Mouse (Mus musculus) large intestine, adult 2 months (tissue): ENCODE measurements around the gene Gm11639. TPM values are rescaled to one million over a fixed set of nuclear protein-coding genes. Genes with fewer than 3 reads are reported as not detected.

Experiments used
- DNase-seq: peaks from one replicate; pipeline ENCODE4 v3.0.0-alpha.2; 2012; ENCODE audit warnings: low read depth, low spot score
- WGBS: fragments of 180-500 bp; shearing (Covaris S2); methylation state at CpG from one replicate; pipeline ENCODE4 v1.1.7; 2018; 5-methylcytosine and 5-hydroxymethylcytosine counted together
- polyA plus RNA-seq: library from polyadenylated mRNA; depleted of rRNA; stranded (reverse); fragments of >200 nt; gene quantifications from 2 replicates; pipeline ENCODE4 v1.2.3, GENCODE M21; 2012; rRNA removed

Gene Gm11639
- polyA plus RNA-seq, 1 experiment = not detected

- no peak for DNase-seq
- WGBS = 76% methylated on average over 3 of the region's 3 CpGs
Measured at GRCm38 (mm10) chr11:105149353-105149752, 463.8 kb downstream of the Gm11639 start.

GRCm38 (mm10) chr11:105149766-105150165 is 464.3 kb downstream of the Gm11639 start:
- WGBS = 92% methylated on average over 1 of the region's 1 CpGs
- no peak for DNase-seq

DNA sequence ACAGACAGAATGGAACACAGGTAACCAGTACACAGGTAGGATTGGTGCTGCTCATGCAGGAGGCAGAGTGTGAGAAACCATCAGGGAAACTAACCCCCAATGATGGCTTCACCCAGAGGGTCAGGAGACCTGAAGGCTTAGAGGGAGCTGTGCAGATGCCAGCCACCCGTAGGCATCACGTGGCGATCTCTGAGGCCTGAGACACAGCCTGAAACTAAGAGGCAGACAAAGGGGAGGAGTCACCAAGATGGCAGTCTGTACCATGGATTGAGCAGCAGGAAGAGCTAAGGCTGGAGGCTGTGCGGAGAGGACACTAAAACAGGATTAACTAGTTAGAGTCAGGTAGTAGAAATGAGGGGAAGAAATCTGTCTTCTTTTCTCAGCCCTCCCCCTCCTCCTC is 465.2 kb downstream of the Gm11639 start:
- 54% methylated on average over 4 of the region's 4 CpGs for WGBS
- DNase-seq = no peak

- 16% methylated on average over 19 of the region's 19 CpGs for WGBS
Measured at GRCm38 (mm10) chr11:105151226-105152016, 465.9 kb downstream of the Gm11639 start.

DNA sequence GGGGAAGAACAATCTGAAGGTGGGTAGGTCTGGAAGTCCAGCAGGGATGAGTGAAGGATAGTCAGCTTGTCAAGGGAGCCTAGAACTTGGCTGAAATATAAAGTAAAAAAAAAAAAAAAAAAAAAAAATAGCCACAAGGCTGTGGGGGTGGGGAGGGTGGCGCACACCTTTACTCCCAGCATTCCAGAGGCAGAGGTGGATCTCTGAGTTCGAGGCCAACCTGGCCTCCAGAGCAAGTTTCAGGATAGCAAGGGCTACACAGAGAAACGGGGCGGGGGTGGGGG is 466.5 kb downstream of the Gm11639 start:
- DNase-seq = no peak
- 63% methylated on average over 2 of the region's 4 CpGs for WGBS

More at GRCm38 (mm10) chr11:105151226-105152016, 465.9 kb downstream of the Gm11639 start:
- no peak for DNase-seq

DNA sequence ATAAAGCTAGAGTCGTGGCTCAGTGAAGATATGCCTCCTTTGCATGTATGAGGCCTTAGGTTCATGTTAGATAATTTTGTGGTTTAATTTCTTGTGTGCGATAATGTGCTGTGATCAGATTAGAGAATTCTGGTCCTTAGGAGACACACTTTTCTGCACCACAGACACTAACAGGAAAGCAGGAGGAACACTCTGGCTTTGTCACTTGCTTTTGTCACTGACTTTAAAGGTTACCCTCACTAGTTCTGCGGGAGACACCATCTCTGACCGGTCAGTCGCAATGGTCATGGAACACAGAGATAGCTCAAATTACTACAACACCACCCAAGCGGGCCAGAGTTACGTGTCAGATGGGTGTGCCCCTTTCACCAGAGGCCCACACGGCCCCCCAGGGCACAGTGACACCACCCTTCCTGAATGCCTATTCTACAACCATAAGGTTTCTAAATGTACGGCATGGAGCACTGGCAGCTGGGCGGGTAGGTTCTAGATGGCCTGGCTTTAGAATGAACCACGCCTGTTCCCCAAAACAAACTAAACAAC is 466.9 kb downstream of the Gm11639 start:
- DNase-seq = no peak
- 67% methylated on average over 11 of the region's 11 CpGs for WGBS

- WGBS = 34% methylated on average over 12 of the region's 12 CpGs
Measured at GRCm38 (mm10) chr11:105153068-105153833, 467.7 kb downstream of the Gm11639 start.

DNA sequence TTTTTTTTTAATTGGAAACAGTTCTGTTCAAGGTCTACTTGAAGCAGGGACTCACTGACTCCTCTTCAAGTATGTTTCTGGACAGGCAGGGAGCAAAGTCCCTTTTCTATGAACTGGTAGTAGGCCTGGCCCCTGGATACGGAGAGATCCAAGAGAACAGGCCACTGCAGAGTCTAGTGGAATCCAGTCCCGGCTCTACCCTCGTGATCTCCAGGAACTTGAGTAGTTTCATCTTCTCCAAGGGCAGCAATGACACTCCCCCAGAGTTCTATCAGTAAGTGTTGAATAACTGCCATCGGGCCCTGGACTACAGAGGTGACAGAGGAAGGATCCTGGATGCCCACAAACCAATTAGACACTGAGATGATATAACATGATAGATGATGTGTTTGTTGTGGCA is 470.4 kb downstream of the Gm11639 start:
- 51% methylated on average over 4 of the region's 4 CpGs for WGBS
- DNase-seq = no peak

More at GRCm38 (mm10) chr11:105153068-105153833, 467.7 kb downstream of the Gm11639 start:
- no peak for DNase-seq

GRCm38 (mm10) chr11:105156748-105157267 is 471.3 kb downstream of the Gm11639 start:
- 86% methylated on average over 19 of the region's 19 CpGs for WGBS
- no peak for DNase-seq

GRCm38 (mm10) chr11:105158047-105158446 is 472.5 kb downstream of the Gm11639 start:
- no peak for DNase-seq

GRCm38 (mm10) chr11:105159673-105160360 is 474.3 kb downstream of the Gm11639 start:
- DNase-seq = no peak
- 59% methylated on average over 6 of the region's 6 CpGs for WGBS

DNA sequence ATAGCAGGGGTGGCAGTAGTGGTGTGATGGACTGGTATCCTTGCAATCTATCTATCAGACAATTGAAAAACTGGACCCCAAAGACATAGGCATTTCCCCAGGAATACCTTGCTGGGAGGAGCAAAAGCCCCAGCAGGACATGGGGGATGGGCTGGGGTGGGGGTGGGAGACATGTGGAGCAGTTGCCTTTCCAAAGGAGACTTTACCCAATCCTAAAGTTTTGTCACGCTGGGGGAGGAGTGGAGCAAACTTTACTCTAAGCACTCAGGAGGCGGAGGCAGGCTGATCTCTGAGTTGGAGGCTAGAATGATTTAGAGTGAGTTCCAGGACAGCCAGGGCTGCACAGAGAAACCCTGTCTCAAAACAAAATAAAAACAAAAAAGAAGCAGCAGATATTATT is 475.9 kb downstream of the Gm11639 start:
- 80% methylated on average over 2 of the region's 2 CpGs for WGBS
- no peak for DNase-seq

GRCm38 (mm10) chr11:105164516-105165510 is 479.3 kb downstream of the Gm11639 start:
- WGBS = 84% methylated on average over 69 of the region's 69 CpGs
- DNase-seq = no peak

GRCm38 (mm10) chr11:105166780-105167179 is 481.3 kb downstream of the Gm11639 start:
- WGBS = 93% methylated on average over 10 of the region's 10 CpGs
- no peak for DNase-seq

Other genes with a start within 250 kb of the Gm11639 start
- gene Kansl1, start 216.8 kb upstream of the Gm11639 start, polyA plus RNA-seq = 31.6 and 51.2 TPM in 2 replicates
- 3.8 and 6.6 TPM in 2 replicates for gene Cdc27, start 135.1 kb upstream of the Gm11639 start, polyA plus RNA-seq
- gene Myl4, start 135.0 kb upstream of the Gm11639 start, polyA plus RNA-seq = 3.3 and 5.2 TPM in 2 replicates
- gene Itgb3, start 77.7 kb upstream of the Gm11639 start, polyA plus RNA-seq = 6.9 and 8.6 TPM in 2 replicates